Mouse (Mus musculus) liver, postnatal 0 days (tissue): ENCODE data around the gene Rorb. TPM values are rescaled to one million over a fixed set of nuclear protein-coding genes. Genes with fewer than 3 reads are reported as not detected.

Experiments used
- ATAC-seq: fragments of 200-750 bp; cut with Nextera tagmentation; 2 replicates; pipeline ENCODE4 v1.8.0; 2017; ENCODE audit warnings: mild to moderate bottlenecking, moderate library complexity
- DNase-seq: peaks from one replicate; pipeline ENCODE4 v3.0.0-alpha.2; 2016
- H3K27ac ChIP-seq: fragments of 300-500 bp; sonication (generic); 2 replicates; pipeline ENCODE4 v1.5.1; 2014; ENCODE audit warnings: antibody characterized with exemption, moderate library complexity, mild to moderate bottlenecking, low read depth
- H3K27me3 ChIP-seq: fragments of 300-500 bp; sonication (generic); 2 replicates; pipeline ENCODE4 v1.6.1; 2014; ENCODE audit warnings: low read length, control low read depth, mixed read lengths; ENCODE audit not compliant: insufficient read depth
- H3K36me3 ChIP-seq: fragments of 300-500 bp; sonication (generic); replicated peaks from 2 replicates; pipeline ENCODE4 v1.6.1; 2014; ENCODE audit warnings: mild to moderate bottlenecking, control low read depth, low read length, moderate library complexity, mixed read lengths; ENCODE audit not compliant: insufficient read depth
- H3K4me1 ChIP-seq: fragments of 300-500 bp; sonication (generic); 2 replicates; pipeline ENCODE4 v1.6.1; 2014; ENCODE audit warnings: antibody characterized with exemption, mild to moderate bottlenecking, control low read depth; ENCODE audit not compliant: insufficient read depth
- H3K4me2 ChIP-seq: fragments of 300-500 bp; sonication (generic); 2 replicates; pipeline ENCODE4 v1.6.1; 2014; ENCODE audit warnings: low read depth, mild to moderate bottlenecking, low read length, moderate library complexity, mixed read lengths
- H3K4me3 ChIP-seq: fragments of 300-500 bp; sonication (generic); 2 replicates; pipeline ENCODE4 v1.5.1; 2014; ENCODE audit warnings: low read depth, low read length
- H3K9ac ChIP-seq: fragments of 300-500 bp; sonication (generic); replicated peaks from 2 replicates; pipeline ENCODE4 v1.6.1; 2014; ENCODE audit warnings: mild to moderate bottlenecking, moderate library complexity
- H3K9me3 ChIP-seq: fragments of 300-500 bp; sonication (generic); 2 replicates; pipeline ENCODE4 v1.6.1; 2016; ENCODE audit warnings: mild to moderate bottlenecking, control low read depth, low read length, mixed read lengths
- CTCF ChIP-seq: sonication (generic); IDR thresholded peaks from 2 replicates; pipeline ENCODE4 v1.5.1; 2016; ENCODE audit warnings: antibody characterized with exemption, low read depth
- EP300 ChIP-seq: IDR thresholded peaks from 2 replicates; pipeline ENCODE4 v1.6.1; 2016; ENCODE audit warnings: antibody characterized with exemption, low read depth, mild to moderate bottlenecking
- WGBS: fragments of 180-500 bp; shearing (Covaris S2); extraction: QIAGEN DNeasy Blood & Tissue Kit; methylation state at CpG from one replicate; pipeline ENCODE4 v1.1.7; 2014; ENCODE audit not compliant: insufficient replicate concordance; 5-methylcytosine and 5-hydroxymethylcytosine counted together
- polyA plus RNA-seq: library from polyadenylated mRNA; unstranded; fragments of >200 nt; fragmentation: Nextera tagmentation; extraction: Ambion mirVana; gene quantifications from 2 replicates; pipeline ENCODE4 v1.2.1, GENCODE M21; 2015

Gene Rorb
- polyA plus RNA-seq, 1 experiment from 2014 or later, result not detected

- TF ChIP-seq EP300, result no peak
- TF ChIP-seq CTCF, result no peak
- Histone ChIP-seq H3K4me3 (no peak overlapping the region), H3K27ac (no peak overlapping the region), H3K9me3 (no peaks in the 10 kb centered on the region), H3K9ac (no peak overlapping the region), H3K27me3 (no peaks in the 10 kb centered on the region), H3K4me2 (no peak overlapping the region), H3K36me3 (no peaks in the 10 kb centered on the region), H3K4me1 (no peaks in the 10 kb centered on the region)
- DNase-seq, result no peak
- 78% methylated on average over 15 of the region's 15 CpGs for whole genome bisulfite sequencing
- no peak for ATAC-seq
Measured at GRCm38 (mm10) chr19:18902041-18902693, 208.8 kb downstream of the Rorb start.

GRCm38 (mm10) chr19:18898238-18898637 is 212.8 kb downstream of the Rorb start:
- no peak overlapping the region for H3K27ac ChIP-seq
- TF ChIP-seq EP300, result no peak
- no peak for TF ChIP-seq CTCF
- no peak for ATAC-seq
- no peak overlapping the region for H3K4me3 ChIP-seq
- no peak overlapping the region for H3K4me2 ChIP-seq
- H3K4me1 ChIP-seq, result no peaks in the 10 kb centered on the region
- H3K9me3 ChIP-seq, result no peaks in the 10 kb centered on the region
- H3K36me3 ChIP-seq, result no peaks in the 10 kb centered on the region
- no peaks in the 10 kb centered on the region for H3K27me3 ChIP-seq
- no peak overlapping the region for H3K9ac ChIP-seq
- DNase-seq, result no peak

- Histone ChIP-seq H3K4me1 (no peaks in the 10 kb centered on the region), H3K4me3 (no peak overlapping the region), H3K27me3 (no peaks in the 10 kb centered on the region), H3K9ac (no peak overlapping the region), H3K9me3 (no peaks in the 10 kb centered on the region), H3K27ac (no peak overlapping the region), H3K4me2 (no peak overlapping the region), H3K36me3 (no peaks in the 10 kb centered on the region)
- TF ChIP-seq CTCF, result no peak
- TF ChIP-seq EP300, result no peak
- 67% methylated on average over 4 of the region's 4 CpGs for WGBS
- ATAC-seq, result no peak
- no peak for DNase-seq
Measured at GRCm38 (mm10) chr19:18890216-18890615, 220.8 kb downstream of the Rorb start.

GRCm38 (mm10) chr19:18889632-18890031 is 221.4 kb downstream of the Rorb start:
- no peak for ATAC-seq
- 75% methylated on average over 1 of the region's 1 CpGs for WGBS

GRCm38 (mm10) chr19:18889117-18889627 is 221.8 kb downstream of the Rorb start:
- H3K4me2 ChIP-seq, result no peak overlapping the region
- no peak overlapping the region for H3K9ac ChIP-seq
- no peak for ATAC-seq
- no peak for DNase-seq
- H3K4me1 ChIP-seq, result no peaks in the 10 kb centered on the region
- no peaks in the 10 kb centered on the region for H3K27me3 ChIP-seq
- no peak overlapping the region for H3K4me3 ChIP-seq
- no peak overlapping the region for H3K27ac ChIP-seq
- no peaks in the 10 kb centered on the region for H3K36me3 ChIP-seq
- TF ChIP-seq EP300 (no peak), CTCF (no peak)
- WGBS, result 19% methylated on average over 11 of the region's 11 CpGs
- H3K9me3 ChIP-seq, result no peaks in the 10 kb centered on the region

More at GRCm38 (mm10) chr19:18889632-18890031, 221.4 kb downstream of the Rorb start:
- no peaks in the 10 kb centered on the region for H3K9me3 ChIP-seq
- TF ChIP-seq EP300 (no peak), CTCF (no peak)
- H3K36me3 ChIP-seq, result no peaks in the 10 kb centered on the region
- H3K4me3 ChIP-seq, result no peak overlapping the region
- no peaks in the 10 kb centered on the region for H3K27me3 ChIP-seq
- no peak overlapping the region for H3K9ac ChIP-seq
- H3K4me1 ChIP-seq, result no peaks in the 10 kb centered on the region
- no peak for DNase-seq
- no peak overlapping the region for H3K4me2 ChIP-seq
- no peak overlapping the region for H3K27ac ChIP-seq

GRCm38 (mm10) chr19:18888491-18889116 is 222.4 kb downstream of the Rorb start:
- Histone ChIP-seq H3K9ac (no peak overlapping the region), H3K27ac (no peak overlapping the region), H3K36me3 (no peaks in the 10 kb centered on the region), H3K4me3 (no peak overlapping the region), H3K4me2 (no peak overlapping the region), H3K9me3 (no peaks in the 10 kb centered on the region), H3K27me3 (no peaks in the 10 kb centered on the region), H3K4me1 (no peaks in the 10 kb centered on the region)
- TF ChIP-seq CTCF (no peak), EP300 (no peak)
- ATAC-seq (no peak), DNase-seq (no peak)
- WGBS, result 41% methylated on average over 13 of the region's 13 CpGs
